8 mouse cellular contexts compared by ENCODE assay signal in the genomic region with DNA sequence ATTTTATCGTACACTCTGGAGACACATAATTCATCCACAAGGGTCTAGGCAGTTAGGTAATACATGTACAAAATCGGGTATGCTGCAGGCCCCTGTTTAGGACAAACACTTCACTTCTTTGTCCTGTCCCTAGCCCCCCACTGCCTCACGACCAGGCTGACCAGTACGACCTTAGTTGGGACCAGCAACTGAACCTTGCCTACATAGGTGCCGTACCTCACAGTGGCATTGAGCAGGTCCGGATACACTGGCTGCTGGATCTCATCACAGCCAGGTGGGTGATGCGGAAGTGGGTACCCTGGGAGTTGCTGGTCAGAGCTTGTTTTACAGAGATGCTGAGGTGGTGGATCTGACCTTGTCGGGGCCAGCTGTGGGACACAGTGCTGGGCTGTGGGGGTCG. TPM values are rescaled to one million over a fixed set of nuclear protein-coding genes. Genes with fewer than 3 reads are reported as not detected.
A peak's percentile ranks its signal among the peaks of the same experiment; 100 is the strongest.
DNase-seq lines count a peak whose midpoint lies in the region; ATAC-seq lines count a peak whose summit lies in the region.

No protein-coding gene starts in this region.

- 73% methylated on average over 9 of the region's 9 CpGs for WGBS in kidney, embryonic 14.5 days
- WGBS in embryonic facial prominence, embryonic 13.5 days = 77% methylated on average over 9 of the region's 9 CpGs
- WGBS in intestine, embryonic 16.5 days = 77% methylated on average over 9 of the region's 9 CpGs
- WGBS in neural tube, embryonic 12.5 days = 75% methylated on average over 9 of the region's 9 CpGs

- H3K9me3 ChIP-seq in kidney, embryonic 14.5 days (ENCODE audit: control insufficient read depth, low read length) = no peaks in the 10 kb centered on the region
- H3K9me3 ChIP-seq in embryonic facial prominence, embryonic 13.5 days = no peaks in the 10 kb centered on the region
- H3K9me3 ChIP-seq in intestine, embryonic 16.5 days (ENCODE audit: control insufficient read depth, low read length) = no peaks in the 10 kb centered on the region
- no peaks in the 10 kb centered on the region for H3K9me3 ChIP-seq in neural tube, embryonic 12.5 days

- peak overlapping the region; percentile 78 for H3K4me2 ChIP-seq in kidney, embryonic 14.5 days (replicated peaks; ENCODE audit: low read depth, low read length)
- peak overlapping the region; percentile 79 for H3K4me2 ChIP-seq in embryonic facial prominence, embryonic 13.5 days
- H3K4me2 ChIP-seq in intestine, embryonic 16.5 days (ENCODE audit: low read depth, low read length) = peak overlapping the region; percentile 63
- H3K4me2 ChIP-seq in neural tube, embryonic 12.5 days (replicated peaks) = peak overlapping the region; percentile 74

- no peak; the same call in 1 of the 2 replicates for ATAC-seq in kidney, embryonic 14.5 days (ENCODE audit: low FRiP score, low TSS enrichment)
- ATAC-seq in embryonic facial prominence, embryonic 13.5 days (ENCODE audit: insufficient number of reproducible peaks, insufficient read depth, low FRiP score, low TSS enrichment, low read depth) = no peak
- no peak for ATAC-seq in intestine, embryonic 16.5 days
- ATAC-seq in neural tube, embryonic 12.5 days (ENCODE audit: low FRiP score, low read depth) = peak; percentile 13

- no peak overlapping the region for H3K27ac ChIP-seq in kidney, embryonic 14.5 days (ENCODE audit: low read depth, low read length)
- no peak overlapping the region for H3K27ac ChIP-seq in embryonic facial prominence, embryonic 13.5 days
- H3K27ac ChIP-seq in intestine, embryonic 16.5 days (ENCODE audit: low read length) = no peak overlapping the region; the same call in 1 of the 2 replicates
- no peak overlapping the region for H3K27ac ChIP-seq in neural tube, embryonic 12.5 days

- H3K4me3 ChIP-seq in kidney, embryonic 14.5 days (ENCODE audit: low read length) = peak overlapping the region; percentile 57
- H3K4me3 ChIP-seq in embryonic facial prominence, embryonic 13.5 days = peak overlapping the region; percentile 54
- H3K4me3 ChIP-seq in intestine, embryonic 16.5 days (ENCODE audit: low read length) = peak overlapping the region; percentile 59; the same call in 1 of the 2 replicates
- no peak overlapping the region for H3K4me3 ChIP-seq in neural tube, embryonic 12.5 days

- H3K9ac ChIP-seq in kidney, embryonic 14.5 days (ENCODE audit: low read depth, low read length) = peak overlapping the region; percentile 71; the same call in 1 of the 2 replicates
- H3K9ac ChIP-seq in embryonic facial prominence, embryonic 13.5 days = peak overlapping the region; percentile 80
- peak overlapping the region; percentile 78 for H3K9ac ChIP-seq in intestine, embryonic 16.5 days (ENCODE audit: low read depth, low read length)
- no peak overlapping the region for H3K9ac ChIP-seq in neural tube, embryonic 12.5 days

- DNase-seq in kidney, postnatal 36 days = no peak
- DNase-seq in MN1 (ENCODE audit: low spot score) = no peak
- no peak for DNase-seq in spleen, adult 18-20 months
- DNase-seq in thymus, postnatal 14 days = no peak

- H3K4me1 ChIP-seq in kidney, embryonic 14.5 days (ENCODE audit: control insufficient read depth, insufficient read depth, low read length) = 0 out of 2 replicates have a peak, but pooled peaks cover 4% of the 10 kb centered on the region
- H3K4me1 ChIP-seq in embryonic facial prominence, embryonic 13.5 days = peaks cover 18% of the 10 kb centered on the region
- H3K4me1 ChIP-seq in intestine, embryonic 16.5 days (ENCODE audit: control insufficient read depth, insufficient read depth, low read length) = peaks cover 12% of the 10 kb centered on the region
- peaks cover 15% of the 10 kb centered on the region for H3K4me1 ChIP-seq in neural tube, embryonic 12.5 days

- H3K36me3 ChIP-seq in kidney, embryonic 14.5 days (ENCODE audit: control insufficient read depth, insufficient read depth, low read length) = 0 out of 2 replicates have a peak, but pooled peaks cover 4% of the 10 kb centered on the region
- H3K36me3 ChIP-seq in embryonic facial prominence, embryonic 13.5 days = peaks cover 31% of the 10 kb centered on the region
- peaks cover 8% of the 10 kb centered on the region for H3K36me3 ChIP-seq in intestine, embryonic 16.5 days (ENCODE audit: control insufficient read depth, insufficient read depth, low read length)
- H3K36me3 ChIP-seq in neural tube, embryonic 12.5 days = peaks cover 11% of the 10 kb centered on the region

- H3K27me3 ChIP-seq in kidney, embryonic 14.5 days (ENCODE audit: control insufficient read depth, insufficient read depth, low read length) = peaks cover 3% of the 10 kb centered on the region; the same call in 1 of the 2 replicates
- peaks cover 2% of the 10 kb centered on the region; the same call in 1 of the 2 replicates for H3K27me3 ChIP-seq in embryonic facial prominence, embryonic 13.5 days
- no peaks in the 10 kb centered on the region for H3K27me3 ChIP-seq in intestine, embryonic 16.5 days (replicated peaks; ENCODE audit: control insufficient read depth, insufficient read depth, low read length)
- H3K27me3 ChIP-seq in neural tube, embryonic 12.5 days (replicated peaks) = no peaks in the 10 kb centered on the region

RNA-seq across cellular contexts. Expression of gene Dgkq, which starts 0.5 kb away (rescaled TPM):
- polyA plus RNA-seq in kidney, embryonic 14.5 days (2014; fragmentation: Nextera tagmentation; extraction: Ambion mirVana) = 5.0 and 9.1 TPM in 2 replicates
- 14.3 and 18.8 TPM in 2 replicates for polyA plus RNA-seq in embryonic facial prominence, embryonic 13.5 days (2015; fragmentation: Nextera tagmentation; extraction: Ambion mirVana)
- polyA plus RNA-seq in intestine, embryonic 16.5 days (2015; fragmentation: Nextera tagmentation; extraction: Ambion mirVana) = 11.3 and 14.0 TPM in 2 replicates
- 19.8 and 23.5 TPM in 2 replicates for polyA plus RNA-seq in neural tube, embryonic 12.5 days (2016; fragmentation: Nextera tagmentation; extraction: Ambion mirVana)

RNA-seq across cellular contexts. Expression of gene Slc26a1, which starts 5.4 kb away (rescaled TPM):
- 0.80 and 1.5 TPM in 2 replicates for polyA plus RNA-seq in kidney, embryonic 14.5 days (2014; fragmentation: Nextera tagmentation; extraction: Ambion mirVana)
- polyA plus RNA-seq in embryonic facial prominence, embryonic 13.5 days (2015; fragmentation: Nextera tagmentation; extraction: Ambion mirVana) = 1.1 and 1.3 TPM in 2 replicates
- polyA plus RNA-seq in intestine, embryonic 16.5 days (2015; fragmentation: Nextera tagmentation; extraction: Ambion mirVana) = 8.0 and 9.7 TPM in 2 replicates
- polyA plus RNA-seq in neural tube, embryonic 12.5 days (2016; fragmentation: Nextera tagmentation; extraction: Ambion mirVana) = 1.2 and 1.6 TPM in 2 replicates

RNA-seq across cellular contexts. Expression of gene Idua, which starts 9.9 kb away (rescaled TPM):
- polyA plus RNA-seq in kidney, embryonic 14.5 days (2014; fragmentation: Nextera tagmentation; extraction: Ambion mirVana) = 11.0 and 11.3 TPM in 2 replicates
- polyA plus RNA-seq in embryonic facial prominence, embryonic 13.5 days (2015; fragmentation: Nextera tagmentation; extraction: Ambion mirVana) = 14.6 and 15.3 TPM in 2 replicates
- polyA plus RNA-seq in intestine, embryonic 16.5 days (2015; fragmentation: Nextera tagmentation; extraction: Ambion mirVana) = 11.3 and 11.9 TPM in 2 replicates
- polyA plus RNA-seq in neural tube, embryonic 12.5 days (2016; fragmentation: Nextera tagmentation; extraction: Ambion mirVana) = 8.0 and 8.2 TPM in 2 replicates

RNA-seq across cellular contexts. Expression of gene Fgfrl1, which starts 22.2 kb away (rescaled TPM):
- polyA plus RNA-seq in kidney, embryonic 14.5 days (2014; fragmentation: Nextera tagmentation; extraction: Ambion mirVana) = 24.0 and 32.7 TPM in 2 replicates
- polyA plus RNA-seq in embryonic facial prominence, embryonic 13.5 days (2015; fragmentation: Nextera tagmentation; extraction: Ambion mirVana) = 14.4 and 26.7 TPM in 2 replicates
- polyA plus RNA-seq in intestine, embryonic 16.5 days (2015; fragmentation: Nextera tagmentation; extraction: Ambion mirVana) = 8.5 and 9.7 TPM in 2 replicates
- 19.1 and 20.7 TPM in 2 replicates for polyA plus RNA-seq in neural tube, embryonic 12.5 days (2016; fragmentation: Nextera tagmentation; extraction: Ambion mirVana)

RNA-seq across cellular contexts. Expression of gene Tmem175, which starts 40.4 kb away (rescaled TPM):
- 23.0 and 29.0 TPM in 2 replicates for polyA plus RNA-seq in kidney, embryonic 14.5 days (2014; fragmentation: Nextera tagmentation; extraction: Ambion mirVana)
- polyA plus RNA-seq in embryonic facial prominence, embryonic 13.5 days (2015; fragmentation: Nextera tagmentation; extraction: Ambion mirVana) = 23.7 and 25.8 TPM in 2 replicates
- polyA plus RNA-seq in intestine, embryonic 16.5 days (2015; fragmentation: Nextera tagmentation; extraction: Ambion mirVana) = 31.7 and 31.9 TPM in 2 replicates
- 18.1 and 18.3 TPM in 2 replicates for polyA plus RNA-seq in neural tube, embryonic 12.5 days (2016; fragmentation: Nextera tagmentation; extraction: Ambion mirVana)
